Mouse (Mus musculus): Measurements from ENCODE around the gene Tas1r3. TPM values are rescaled to one million over a fixed set of nuclear protein-coding genes. Genes with fewer than 3 reads are reported as not detected.

Tas1r3 gene
- polyA plus RNA-seq (2016; fragmentation: Nextera tagmentation; extraction: Ambion mirVana): 0.28 and 0.56 TPM in 2 replicates

- 79% methylated on average over 5 of the region's 5 CpGs for WGBS
- Histone ChIP-seq H3K9ac (no peak within 1 kb of the TSS), H3K9me3 (no peaks in the 10 kb centered on the region), H3K4me3 (no peak within 1 kb of the TSS), H3K4me1 (peaks cover under 1% of the 10 kb centered on the region; the same call in 1 of the 2 replicates), H3K27ac (no peak within 1 kb of the TSS), H3K27me3 (replicated peaks) (no peaks in the 10 kb centered on the region), H3K36me3 (peaks cover 57% of the 10 kb centered on the region), H3K4me2 (replicated peaks) (no peak within 1 kb of the TSS)
- ATAC-seq (ENCODE audit: low FRiP score, low read depth): no peak
These were observed at the start of gene Tas1r3 for GRCm38 (mm10) chr4:155863001-155863400. Gene Tas1r3 (minus strand): TSS chr4:155863362.

- H3K9me3 ChIP-seq: no peaks in the 10 kb centered on the region
- no peak overlapping the region for H3K4me2 ChIP-seq (replicated peaks)
- peaks cover 34% of the 10 kb centered on the region for H3K36me3 ChIP-seq
- WGBS: 93% methylated on average over 4 of the region's 4 CpGs
- no peaks in the 10 kb centered on the region for H3K27me3 ChIP-seq (replicated peaks)
- no peak overlapping the region for H3K27ac ChIP-seq
- H3K4me1 ChIP-seq: no peaks in the 10 kb centered on the region
- ATAC-seq (ENCODE audit: low FRiP score, low read depth): no peak
- no peak overlapping the region for H3K9ac ChIP-seq
- no peak overlapping the region for H3K4me3 ChIP-seq
These were observed 45.6 kb upstream of the Tas1r3 start for GRCm38 (mm10) chr4:155908751-155909150.

- Histone ChIP-seq H3K9ac (no peak overlapping the region), H3K27me3 (replicated peaks) (no peaks in the 10 kb centered on the region), H3K4me1 (no peaks in the 10 kb centered on the region), H3K4me2 (replicated peaks) (no peak overlapping the region), H3K27ac (no peak overlapping the region), H3K9me3 (no peaks in the 10 kb centered on the region), H3K4me3 (no peak overlapping the region), H3K36me3 (peaks cover 39% of the 10 kb centered on the region)
- no peak for ATAC-seq (ENCODE audit: low FRiP score, low read depth)
- 78% methylated on average over 7 of the region's 7 CpGs for WGBS
These were observed 45.1 kb upstream of the Tas1r3 start for GRCm38 (mm10) chr4:155908281-155908680.

GRCm38 (mm10) chr4:155907003-155907402 is 43.8 kb upstream of the Tas1r3 start:
- no peak overlapping the region for H3K4me2 ChIP-seq (replicated peaks)
- no peaks in the 10 kb centered on the region for H3K4me1 ChIP-seq
- WGBS: 88% methylated on average over 11 of the region's 11 CpGs
- no peaks in the 10 kb centered on the region for H3K27me3 ChIP-seq (replicated peaks)
- H3K4me3 ChIP-seq: no peak overlapping the region
- H3K36me3 ChIP-seq: peaks cover 52% of the 10 kb centered on the region
- ATAC-seq (ENCODE audit: low FRiP score, low read depth): no peak
- no peak overlapping the region for H3K27ac ChIP-seq
- H3K9ac ChIP-seq: no peak overlapping the region
- H3K9me3 ChIP-seq: no peaks in the 10 kb centered on the region

- no peak for ATAC-seq (ENCODE audit: low FRiP score, low read depth)
- no peaks in the 10 kb centered on the region for H3K27me3 ChIP-seq (replicated peaks)
- no peak overlapping the region for H3K4me2 ChIP-seq (replicated peaks)
- H3K4me1 ChIP-seq: no peaks in the 10 kb centered on the region
- no peak overlapping the region for H3K9ac ChIP-seq
- peaks cover 60% of the 10 kb centered on the region for H3K36me3 ChIP-seq
- no peaks in the 10 kb centered on the region for H3K9me3 ChIP-seq
- H3K27ac ChIP-seq: no peak overlapping the region
- H3K4me3 ChIP-seq: no peak overlapping the region
- 87% methylated on average over 9 of the region's 9 CpGs for WGBS
These were observed 43.0 kb upstream of the Tas1r3 start for GRCm38 (mm10) chr4:155906125-155906524.

- no peak overlapping the region for H3K4me3 ChIP-seq
- no peaks in the 10 kb centered on the region for H3K4me1 ChIP-seq
- H3K9ac ChIP-seq: no peak overlapping the region
- 84% methylated on average over 13 of the region's 13 CpGs for WGBS
- no peak overlapping the region for H3K4me2 ChIP-seq (replicated peaks)
- no peaks in the 10 kb centered on the region for H3K9me3 ChIP-seq
- no peaks in the 10 kb centered on the region for H3K27me3 ChIP-seq (replicated peaks)
- ATAC-seq (ENCODE audit: low FRiP score, low read depth): no peak
- peaks cover 65% of the 10 kb centered on the region for H3K36me3 ChIP-seq
- no peak overlapping the region for H3K27ac ChIP-seq
These were observed 42.5 kb upstream of the Tas1r3 start for GRCm38 (mm10) chr4:155905634-155906033.

GRCm38 (mm10) chr4:155904318-155905102 is 41.3 kb upstream of the Tas1r3 start:
- H3K4me1 ChIP-seq: no peaks in the 10 kb centered on the region
- H3K9ac ChIP-seq: no peak overlapping the region
- H3K9me3 ChIP-seq: no peaks in the 10 kb centered on the region
- 93% methylated on average over 13 of the region's 13 CpGs for WGBS
- H3K27me3 ChIP-seq (replicated peaks): no peaks in the 10 kb centered on the region
- ATAC-seq (ENCODE audit: low FRiP score, low read depth): no peak
- peaks cover 77% of the 10 kb centered on the region for H3K36me3 ChIP-seq
- no peak overlapping the region for H3K4me3 ChIP-seq
- H3K27ac ChIP-seq: no peak overlapping the region
- no peak overlapping the region for H3K4me2 ChIP-seq (replicated peaks)

GRCm38 (mm10) chr4:155903246-155903645 is 40.1 kb upstream of the Tas1r3 start:
- H3K9me3 ChIP-seq: no peaks in the 10 kb centered on the region
- no peaks in the 10 kb centered on the region for H3K27me3 ChIP-seq (replicated peaks)
- peaks cover 89% of the 10 kb centered on the region for H3K36me3 ChIP-seq
- no peak for ATAC-seq (ENCODE audit: low FRiP score, low read depth)
- no peak overlapping the region for H3K27ac ChIP-seq
- no peak overlapping the region for H3K4me2 ChIP-seq (replicated peaks)
- no peaks in the 10 kb centered on the region for H3K4me1 ChIP-seq
- no peak overlapping the region for H3K9ac ChIP-seq
- 94% methylated on average over 13 of the region's 13 CpGs for WGBS
- H3K4me3 ChIP-seq: no peak overlapping the region

GRCm38 (mm10) chr4:155901205-155901604 is 38.0 kb upstream of the Tas1r3 start:
- Histone ChIP-seq H3K36me3 (peaks cover 94% of the 10 kb centered on the region), H3K4me2 (replicated peaks) (no peak overlapping the region), H3K9ac (no peak overlapping the region), H3K9me3 (no peaks in the 10 kb centered on the region), H3K4me3 (no peak overlapping the region), H3K4me1 (no peaks in the 10 kb centered on the region), H3K27me3 (replicated peaks) (no peaks in the 10 kb centered on the region), H3K27ac (no peak overlapping the region)
- no peak for ATAC-seq (ENCODE audit: low FRiP score, low read depth)
- 83% methylated on average over 3 of the region's 3 CpGs for WGBS

- Histone ChIP-seq H3K36me3 (peaks cover 80% of the 10 kb centered on the region), H3K4me2 (replicated peaks) (no peak overlapping the region), H3K27ac (no peak overlapping the region), H3K9me3 (no peaks in the 10 kb centered on the region), H3K4me3 (no peak overlapping the region), H3K4me1 (peaks cover 12% of the 10 kb centered on the region), H3K27me3 (replicated peaks) (no peaks in the 10 kb centered on the region), H3K9ac (no peak overlapping the region)
- 97% methylated on average over 7 of the region's 7 CpGs for WGBS
- ATAC-seq (ENCODE audit: low FRiP score, low read depth): no peak
These were observed 36.2 kb upstream of the Tas1r3 start for GRCm38 (mm10) chr4:155899355-155899754.

GRCm38 (mm10) chr4:155898318-155898717 is 35.2 kb upstream of the Tas1r3 start:
- no peak for ATAC-seq (ENCODE audit: low FRiP score, low read depth)
- H3K27ac ChIP-seq: no peak overlapping the region
- 97% methylated on average over 2 of the region's 2 CpGs for WGBS

GRCm38 (mm10) chr4:155896461-155896860 is 33.3 kb upstream of the Tas1r3 start:
- H3K27ac ChIP-seq: no peak overlapping the region
- no peak overlapping the region for H3K4me3 ChIP-seq
- no peak for ATAC-seq (ENCODE audit: low FRiP score, low read depth)
- WGBS: 96% methylated on average over 12 of the region's 12 CpGs
- H3K27me3 ChIP-seq (replicated peaks): no peaks in the 10 kb centered on the region
- peaks cover 51% of the 10 kb centered on the region for H3K36me3 ChIP-seq
- peaks cover 29% of the 10 kb centered on the region for H3K4me1 ChIP-seq
- no peaks in the 10 kb centered on the region for H3K9me3 ChIP-seq
- no peak overlapping the region for H3K4me2 ChIP-seq (replicated peaks)
- H3K9ac ChIP-seq: no peak overlapping the region

More at GRCm38 (mm10) chr4:155898318-155898717, 35.2 kb upstream of the Tas1r3 start:
- Histone ChIP-seq H3K9ac (no peak overlapping the region), H3K4me2 (replicated peaks) (no peak overlapping the region), H3K4me3 (no peak overlapping the region), H3K4me1 (peaks cover 22% of the 10 kb centered on the region), H3K9me3 (no peaks in the 10 kb centered on the region), H3K27me3 (replicated peaks) (no peaks in the 10 kb centered on the region), H3K36me3 (peaks cover 69% of the 10 kb centered on the region)

- H3K4me2 ChIP-seq (replicated peaks): no peak overlapping the region
- no peak overlapping the region for H3K4me3 ChIP-seq
- ATAC-seq (ENCODE audit: low FRiP score, low read depth): no peak
- H3K9ac ChIP-seq: no peak overlapping the region
- no peak overlapping the region for H3K27ac ChIP-seq
- H3K9me3 ChIP-seq: no peaks in the 10 kb centered on the region
- 95% methylated on average over 4 of the region's 4 CpGs for WGBS
- H3K27me3 ChIP-seq (replicated peaks): no peaks in the 10 kb centered on the region
- peaks cover 31% of the 10 kb centered on the region for H3K4me1 ChIP-seq
- peaks cover 44% of the 10 kb centered on the region for H3K36me3 ChIP-seq
These were observed 32.7 kb upstream of the Tas1r3 start for GRCm38 (mm10) chr4:155895826-155896225.
